Mouse (Mus musculus): Measurements from ENCODE around the gene Prtg.

Prtg gene

DNA sequence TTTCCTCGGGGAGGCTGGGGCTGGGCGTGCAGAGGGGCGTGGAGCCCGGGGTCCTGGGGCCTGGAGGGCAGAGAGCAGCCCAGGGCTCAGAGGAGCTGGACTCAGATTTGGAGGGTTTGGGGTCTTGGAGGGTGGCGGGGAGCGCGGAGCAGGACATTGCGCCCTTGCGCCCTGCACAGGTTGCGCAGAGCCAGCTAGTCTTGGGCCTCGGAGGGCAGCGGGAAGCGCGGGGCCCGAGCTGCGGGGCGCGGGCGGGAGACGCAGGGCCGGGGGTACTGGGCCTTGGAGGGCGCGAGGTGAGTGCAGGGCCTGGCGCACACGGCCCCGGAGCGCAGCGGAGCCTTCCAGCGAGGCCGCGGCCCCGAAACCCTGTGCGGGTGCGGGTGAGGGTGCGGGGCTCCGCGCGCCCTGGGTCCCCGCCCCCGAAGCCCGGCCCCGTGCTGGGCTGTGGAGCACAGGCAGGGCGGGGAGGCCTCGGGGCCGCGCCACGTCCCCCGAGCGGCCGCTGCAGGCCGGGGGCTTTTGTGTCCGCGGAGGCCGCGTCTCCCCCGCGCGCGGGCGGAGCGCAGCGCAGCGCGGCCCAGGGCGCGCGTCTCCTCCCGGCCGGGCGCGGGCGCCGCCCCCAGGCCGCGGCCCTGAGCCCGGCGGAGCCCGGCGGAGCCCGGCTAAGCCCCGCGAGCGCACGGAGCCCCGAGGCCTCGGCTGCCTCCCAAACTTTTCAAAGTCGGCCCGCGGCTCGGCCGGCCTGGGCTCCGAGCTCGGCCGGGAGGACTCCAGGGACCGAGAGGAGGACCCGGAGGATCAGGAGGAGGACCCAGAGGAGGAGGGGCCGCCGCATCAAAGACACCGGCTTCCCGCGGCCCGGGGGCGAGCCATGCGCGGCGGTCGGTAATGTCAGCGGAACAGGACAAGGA lies 118.6 kb downstream of the Prtg start, which contains the start of gene Pygo1:
Gene Pygo1 (plus strand): TSS at position 625 of the 914 bp plus-strand sequence.
- peak; percentile 40 for DNase-seq

DNA sequence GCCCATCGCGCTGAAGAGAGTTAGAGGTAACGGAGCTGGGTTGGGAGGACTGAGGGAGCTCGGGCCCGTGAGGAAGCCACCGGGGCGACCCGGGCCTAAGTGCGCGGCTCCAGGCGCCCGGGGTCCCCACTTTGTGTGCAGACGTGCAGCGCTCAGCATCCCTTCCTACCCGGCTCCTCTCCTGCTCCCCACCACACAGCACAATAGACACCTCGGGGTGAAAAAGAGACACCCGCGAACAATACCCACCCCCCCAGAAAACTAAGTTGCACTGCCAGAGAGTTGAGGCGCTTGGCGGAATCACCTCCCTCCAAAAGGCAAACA lies 119.2 kb downstream of the Prtg start:
- DNase-seq: no peak

DNA sequence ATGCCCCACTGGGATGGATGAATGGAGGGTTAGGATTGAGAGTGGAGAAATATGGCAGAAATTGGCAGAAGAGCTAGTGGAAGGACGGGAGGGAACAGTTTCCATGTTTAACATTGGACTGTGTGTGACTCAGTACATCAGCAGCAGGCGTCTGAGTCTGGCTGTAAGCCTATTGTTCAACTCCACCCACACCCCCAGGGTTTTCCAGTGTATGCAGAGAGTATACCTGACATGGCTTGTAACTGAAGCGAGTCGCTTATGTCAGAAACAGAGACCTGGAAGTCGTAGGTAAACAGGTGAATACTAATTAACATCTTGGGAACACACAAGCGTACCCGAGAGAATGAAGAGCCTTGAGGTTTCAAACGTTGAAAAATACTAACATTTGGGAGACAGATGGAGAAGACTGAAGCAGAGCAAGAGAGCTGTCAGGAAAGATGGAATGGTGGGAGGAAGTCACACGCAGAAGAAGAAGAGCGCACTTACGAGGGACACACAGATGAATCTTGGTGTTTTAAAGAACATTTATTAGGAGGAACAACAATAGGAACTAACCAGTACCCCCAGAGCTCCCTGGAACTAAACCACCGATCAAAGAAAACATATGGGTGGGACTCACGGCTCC lies 124.6 kb downstream of the Prtg start:
- DNase-seq: no peak

DNA sequence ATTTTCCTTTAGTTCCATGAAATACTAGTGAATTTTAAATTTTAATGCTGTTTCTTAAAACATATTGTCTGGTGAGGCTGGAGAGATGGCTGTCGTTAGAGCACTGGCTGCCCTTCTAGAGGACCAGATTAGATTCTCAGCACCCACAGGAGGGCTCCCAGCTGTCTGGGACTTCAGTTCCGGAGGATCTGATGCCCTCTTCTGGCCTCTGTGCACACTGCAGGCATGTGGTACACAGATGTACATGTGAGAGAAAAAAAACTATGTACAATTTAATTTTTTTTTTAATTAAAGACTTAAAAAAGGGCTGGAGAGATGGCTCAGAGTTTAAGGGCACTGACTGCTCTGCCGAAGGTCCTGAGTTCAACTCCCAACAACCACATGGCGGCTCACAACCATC lies 128.6 kb downstream of the Prtg start:
- peak; percentile 41 for DNase-seq

DNA sequence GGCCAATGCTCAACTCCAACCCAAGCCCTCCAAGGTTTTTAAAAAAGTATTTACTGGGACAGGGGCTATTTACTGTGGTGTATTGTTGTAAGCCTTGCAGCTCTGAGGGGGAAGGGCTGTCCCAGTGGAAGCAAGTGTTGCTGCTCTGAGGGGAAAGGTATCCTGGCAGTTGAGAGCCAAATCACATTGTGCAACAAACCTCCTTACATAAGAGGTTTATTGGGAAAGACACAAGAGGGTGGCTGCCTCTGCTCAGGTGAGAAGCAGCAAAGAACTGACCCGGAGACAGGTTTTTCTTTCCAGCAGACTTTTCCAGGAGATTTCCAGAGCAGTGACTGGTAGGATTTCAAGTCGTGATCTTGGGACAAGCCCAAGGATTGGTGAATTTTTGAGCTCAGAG lies 129.6 kb downstream of the Prtg start:
- DNase-seq: no peak

DNA sequence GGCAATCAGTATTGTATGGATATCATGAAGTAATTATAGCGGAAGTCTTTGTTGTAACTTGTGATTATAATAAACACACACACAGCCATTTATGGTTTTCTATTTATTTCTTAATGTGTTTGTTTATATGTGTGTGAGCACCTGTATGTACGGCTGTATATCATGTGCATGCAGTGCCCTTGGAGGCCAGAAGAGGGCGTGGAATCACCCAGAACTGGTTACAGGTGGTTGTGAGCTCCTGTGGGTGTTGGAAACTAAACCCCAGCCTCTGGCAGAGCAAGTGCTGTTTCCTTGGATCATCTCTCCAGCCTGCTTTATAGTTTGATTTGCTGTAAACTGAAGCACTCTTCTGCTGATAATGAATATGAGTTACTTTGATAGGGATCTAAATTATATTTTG lies 136.8 kb downstream of the Prtg start:
- DNase-seq: peak; percentile 50

DNA sequence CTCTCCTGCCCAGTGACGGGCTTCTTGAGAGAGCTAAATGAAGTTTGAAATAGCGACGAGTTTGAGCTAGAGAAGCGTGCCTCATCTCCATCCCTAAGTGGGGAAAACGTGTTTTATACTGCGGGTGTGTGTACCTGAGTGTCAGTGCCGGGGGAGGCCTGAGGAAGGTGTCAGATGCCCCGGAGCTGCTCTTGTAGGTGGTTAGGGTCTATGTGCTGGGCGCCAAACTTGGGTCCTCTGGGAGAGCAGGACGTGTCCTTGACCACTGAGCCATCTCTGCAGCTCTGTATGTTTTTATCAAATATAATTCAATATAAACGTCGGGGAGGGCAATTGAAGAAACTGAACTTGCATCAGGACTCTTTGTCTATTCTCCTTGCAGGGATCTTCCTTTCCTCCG lies 137.6 kb downstream of the Prtg start:
- no peak for DNase-seq

DNA sequence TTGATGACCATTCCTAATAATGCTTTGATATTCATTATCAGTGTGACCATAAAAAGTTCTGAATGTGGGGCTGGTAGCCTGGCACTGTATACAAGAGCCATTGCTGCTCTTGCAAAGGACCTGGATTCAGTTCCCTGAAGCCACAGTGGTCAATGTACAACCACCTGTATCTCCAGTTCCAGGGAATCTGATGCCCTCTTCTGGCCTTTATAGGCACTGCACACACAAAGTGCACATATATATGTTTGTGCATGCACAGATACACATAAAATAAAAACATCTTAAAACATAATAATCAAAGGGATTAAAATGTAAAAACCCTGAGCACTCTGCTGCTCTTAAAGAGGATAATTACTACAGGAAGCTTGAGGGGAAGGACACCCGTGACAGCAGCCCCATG lies 140.3 kb downstream of the Prtg start:
- DNase-seq: no peak

DNA sequence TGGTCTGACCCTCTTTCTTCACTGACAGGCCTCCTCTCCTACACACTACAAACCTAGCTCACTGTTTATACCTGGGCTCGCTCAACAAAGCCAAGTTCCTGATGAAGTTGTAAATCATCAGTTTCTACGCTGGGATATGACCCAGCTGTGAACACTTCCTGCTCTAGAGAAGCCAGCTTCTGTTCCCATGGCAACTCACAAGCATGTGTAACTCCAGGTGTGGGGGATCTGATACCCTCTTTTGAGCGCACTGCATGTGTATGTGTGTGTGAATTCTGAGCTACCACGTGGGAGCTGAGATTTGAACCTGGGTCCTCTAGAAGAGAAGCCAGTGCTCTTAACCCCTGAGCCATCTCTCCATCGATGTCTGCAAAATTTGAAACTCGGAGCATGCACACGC lies 142.9 kb downstream of the Prtg start:
- no peak for DNase-seq

DNA sequence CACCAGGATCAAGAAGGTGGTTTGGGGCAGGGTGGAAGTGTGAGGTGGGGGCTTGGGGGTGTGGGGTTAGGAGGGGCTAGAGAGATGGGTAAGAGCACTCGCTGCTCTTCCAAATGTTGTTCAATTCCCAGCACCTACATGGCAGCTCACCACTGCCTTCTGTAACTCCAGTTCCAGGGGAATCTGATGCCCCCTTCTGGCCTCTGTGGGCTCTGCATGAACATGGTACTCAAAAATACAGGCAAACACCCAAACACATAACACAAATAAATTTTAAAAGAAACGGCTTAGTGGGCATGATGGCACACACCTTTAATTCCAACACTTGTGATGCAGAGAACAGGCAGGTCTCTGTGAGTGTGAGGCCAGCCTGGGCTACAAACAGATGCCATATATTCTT lies 148.1 kb downstream of the Prtg start:
- peak; percentile 66 for DNase-seq

DNA sequence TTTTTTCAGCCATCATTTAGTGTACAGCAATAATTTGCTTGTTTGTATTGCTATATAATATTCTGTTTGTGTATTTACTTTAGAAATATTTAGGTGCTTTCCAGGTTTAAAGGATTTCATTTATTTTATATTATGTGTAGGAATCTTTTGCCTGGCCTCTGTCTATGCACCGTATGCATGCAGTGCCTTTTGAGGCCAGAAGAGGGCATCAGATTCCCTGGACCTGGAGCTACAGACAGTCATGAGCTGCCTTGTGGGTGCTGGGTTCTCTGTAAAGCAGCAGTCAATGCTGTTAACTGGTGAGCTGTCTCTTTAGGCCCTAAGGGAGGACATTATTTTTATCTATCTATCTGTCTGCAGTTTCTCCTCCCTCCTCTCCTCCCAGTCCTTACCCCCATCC lies 148.9 kb downstream of the Prtg start:
- DNase-seq: peak; percentile 75

DNA sequence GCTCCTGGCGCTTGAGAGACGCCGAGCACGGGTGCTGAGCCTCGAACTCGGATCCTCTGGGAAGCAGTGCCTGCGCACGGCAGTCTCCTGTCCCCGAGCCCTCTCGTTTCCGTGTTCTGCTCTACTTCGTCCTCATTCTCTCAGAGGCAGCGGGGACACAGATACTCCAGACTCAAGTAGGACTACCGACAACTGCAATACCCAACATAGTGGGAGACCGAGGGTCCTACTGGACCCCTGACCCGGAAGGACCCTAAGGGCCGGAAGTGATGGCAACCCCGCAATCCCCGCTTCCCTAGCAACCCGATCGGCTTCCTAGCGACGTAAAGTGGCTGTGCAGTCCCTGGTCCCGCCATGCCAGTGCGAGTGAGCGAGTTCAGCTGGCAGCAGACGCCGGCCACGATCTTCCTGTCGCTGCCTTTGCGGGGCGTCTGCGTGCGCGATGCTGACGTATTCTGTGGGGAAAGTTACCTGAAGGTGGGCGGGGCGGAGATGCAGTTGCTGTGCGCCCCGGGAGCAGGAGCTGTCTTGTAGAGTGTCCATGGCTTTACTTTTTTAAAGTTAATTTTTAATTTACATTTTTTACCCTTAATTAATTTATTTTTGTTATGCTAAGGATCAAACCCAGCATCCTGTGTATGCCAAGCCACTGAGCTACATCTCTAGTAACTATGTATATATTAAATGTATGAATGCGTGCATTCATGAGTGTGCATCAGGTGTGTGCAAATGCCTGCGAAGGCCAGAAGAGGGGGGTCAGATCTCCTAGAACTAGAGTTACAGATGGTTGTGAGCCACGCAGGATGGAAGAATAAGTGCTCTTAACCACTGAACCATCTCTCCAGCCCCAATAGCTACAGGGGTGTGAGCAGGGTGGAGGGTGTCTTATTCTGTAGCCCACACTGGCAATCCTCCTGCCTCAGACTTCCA lies 152.1 kb downstream of the Prtg start, which contains the start of the genes Dyx1c1 and Gm44503:
Gene Dyx1c1 (plus strand): TSS at position 265 of the 930 bp plus-strand sequence.
Gene Gm44503 (plus strand): TSS at position 332 of the 930 bp plus-strand sequence.
- DNase-seq: peak; percentile 85

DNA sequence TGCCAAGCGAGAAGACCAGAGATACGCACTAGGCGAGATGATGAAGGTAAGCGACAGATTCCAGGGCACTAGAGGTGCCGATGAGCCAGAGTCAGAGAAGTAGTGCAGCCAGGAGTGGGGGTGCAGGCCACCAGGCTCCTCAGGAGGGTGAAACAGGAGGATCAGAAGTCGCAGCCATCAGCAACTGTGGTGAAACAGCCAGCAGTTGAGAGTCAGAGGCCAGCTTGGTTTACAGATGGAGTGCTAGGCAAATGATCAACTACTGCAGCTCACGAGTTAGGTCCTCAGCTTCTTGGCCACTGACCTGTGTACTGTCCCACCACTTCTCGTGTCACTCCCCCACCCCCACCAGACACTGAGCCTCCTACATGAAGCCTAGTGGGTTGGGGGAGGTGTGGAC lies 154.7 kb downstream of the Prtg start:
- peak; percentile 28 for DNase-seq

DNA sequence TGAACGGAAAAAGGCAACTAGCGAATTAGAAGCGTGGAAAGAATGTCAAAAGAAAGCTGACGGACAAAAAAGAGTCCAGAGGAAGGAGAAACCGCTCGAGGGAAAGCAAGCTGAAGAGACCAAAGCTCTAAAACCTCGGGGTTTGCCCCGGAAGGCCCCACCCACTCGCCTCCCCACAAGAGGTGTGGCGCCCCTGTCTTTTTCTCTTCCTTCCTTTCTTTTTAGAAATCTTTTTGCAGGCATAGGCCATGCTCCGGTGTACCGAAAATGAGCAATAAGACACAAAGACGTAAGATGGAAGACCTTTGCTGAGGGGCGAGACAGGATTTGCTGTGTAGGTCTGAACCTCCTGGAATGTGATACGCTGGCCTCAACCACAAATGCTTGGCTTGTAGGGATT lies 155.3 kb downstream of the Prtg start:
- peak; percentile 77 for DNase-seq

Data from thymus, postnatal 4 days (tissue).